Mouse (Mus musculus) kidney, adult 2 months (tissue): ENCODE measurements around the gene Npepl1.

Experiments used
- CTCF ChIP-seq: fragments of 200-500 bp; conservative IDR thresholded peaks from 2 replicates; pipeline ENCODE4 v1.5.1; 2011; ENCODE audit warnings: low read depth, mild to moderate bottlenecking, control low read depth, low read length, moderate library complexity, mixed read lengths; ENCODE audit not compliant: insufficient read depth, insufficient read length
- POLR2A ChIP-seq: fragments of 200-500 bp; IDR thresholded peaks from one replicate; pipeline ENCODE4 v1.6.1; 2011; ENCODE audit warnings: low read depth, low read length, control low read depth

- TF ChIP-seq POLR2A (no peak), CTCF (no peak)
Observed at GRCm38 (mm10) chr2:174130468-174131097, 20.4 kb downstream of the Npepl1 start.
